Mouse (Mus musculus): Measurements from ENCODE around the gene Gm8020. TPM values are rescaled to one million over a fixed set of nuclear protein-coding genes. Genes with fewer than 3 reads are reported as not detected.
"Not testable (repeated sequence)": the region's sequence is repeated elsewhere in the genome, so short reads cannot be mapped to it uniquely, and the experiment has no call there.

The Gm8020 gene
- polyA plus RNA-seq (2016; fragmentation: Nextera tagmentation; extraction: Ambion mirVana): not detected in 2 replicates

DNA sequence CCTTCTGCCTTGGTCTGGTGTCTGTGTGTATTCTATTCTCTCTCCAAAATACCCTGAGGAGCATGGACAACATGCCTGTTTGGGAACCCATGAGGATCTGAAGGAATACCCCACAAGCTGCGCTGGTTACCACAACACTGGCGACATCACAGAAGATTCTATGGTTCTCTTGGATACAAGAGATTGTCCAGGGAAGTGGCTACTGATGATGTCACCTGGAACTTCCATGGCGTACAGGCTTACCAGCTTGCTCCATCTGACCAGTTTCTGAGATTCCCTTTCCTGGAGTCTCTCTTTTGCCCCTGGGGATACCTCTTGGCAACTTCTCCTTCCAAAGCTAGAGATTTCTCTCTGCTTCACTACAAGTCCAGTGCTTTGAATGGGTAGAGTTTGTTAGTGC, at the start of gene Gm8020:
Gm8020 (minus strand) TSS at position 101 of the 400 bp plus-strand sequence.
- H3K4me1 ChIP-seq; H3K27ac ChIP-seq; H3K27me3 ChIP-seq (ENCODE audit: poor library complexity, severe bottlenecking); H3K4me3 ChIP-seq; H3K9me3 ChIP-seq; H3K36me3 ChIP-seq (replicated peaks); DNase-seq (ENCODE audit: extremely low spot score, low spot score): not testable (repeated sequence)
- 93% methylated on average over 2 of the region's 3 CpGs for WGBS

DNA sequence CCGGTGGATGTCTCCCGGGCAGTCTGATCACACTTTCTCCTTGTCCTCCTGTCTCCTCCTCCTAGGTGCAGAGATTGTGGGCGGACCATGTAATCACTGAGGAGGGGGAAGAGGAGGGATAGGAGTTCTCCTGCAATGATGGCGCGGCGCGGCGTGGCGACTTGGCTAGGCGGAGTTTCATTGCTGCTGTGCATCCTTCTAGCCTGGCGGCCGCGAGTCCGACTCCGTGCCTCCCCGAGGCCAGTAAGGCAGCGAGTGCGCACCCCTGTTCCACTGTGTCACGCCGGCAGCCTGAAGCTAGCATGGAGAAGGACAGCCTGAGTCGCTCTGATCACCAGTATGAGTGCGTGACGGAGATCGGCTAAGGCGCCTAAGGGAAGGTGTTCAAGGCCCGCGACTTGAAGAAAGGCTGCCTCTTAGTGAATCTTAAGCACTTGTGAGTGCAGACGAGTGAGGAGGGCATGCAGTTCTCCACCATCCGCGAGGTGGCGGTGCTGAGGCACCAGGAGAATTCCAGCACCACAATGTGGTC, 41.1 kb upstream of the Gm8020 start:
- not testable (repeated sequence) for DNase-seq (ENCODE audit: extremely low spot score, low spot score); H3K36me3 ChIP-seq (replicated peaks); H3K27me3 ChIP-seq (ENCODE audit: poor library complexity, severe bottlenecking); H3K27ac ChIP-seq; H3K9me3 ChIP-seq; H3K4me1 ChIP-seq; H3K4me3 ChIP-seq
- WGBS: 14% methylated on average over 28 of the region's 31 CpGs

GRCm38 (mm10) chr14:42542316-42543169, 40.4 kb upstream of the Gm8020 start:
- H3K4me1 ChIP-seq; H3K27ac ChIP-seq; H3K4me3 ChIP-seq; H3K36me3 ChIP-seq (replicated peaks); H3K27me3 ChIP-seq (ENCODE audit: poor library complexity, severe bottlenecking); DNase-seq (ENCODE audit: extremely low spot score, low spot score); H3K9me3 ChIP-seq: not testable (repeated sequence)
- WGBS: 24% methylated on average over 21 of the region's 29 CpGs

DNA sequence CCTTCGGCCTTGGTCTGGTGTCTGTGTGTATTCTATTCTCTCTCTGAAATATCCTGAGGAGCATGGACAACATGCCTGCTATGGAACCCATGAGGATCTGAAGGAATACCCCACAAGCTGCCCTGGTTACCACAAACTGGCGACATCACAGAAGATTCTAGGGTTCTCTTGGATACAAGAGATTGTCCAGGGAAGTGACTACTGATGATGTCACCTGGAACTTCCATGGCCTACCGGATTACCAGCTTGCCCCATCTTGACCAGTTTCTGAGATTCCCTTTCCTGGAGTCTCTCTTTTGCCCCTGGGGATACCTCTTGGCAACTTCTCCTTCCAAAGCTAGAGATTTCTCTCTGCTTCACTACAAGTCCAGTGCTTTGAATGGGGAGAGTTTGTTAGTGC, 22.0 kb upstream of the Gm8020 start, which contains the start of gene Gm8024:
Gm8024 (minus strand) TSS at position 101 of the 400 bp plus-strand sequence.
- not testable (repeated sequence) for H3K4me1 ChIP-seq; H3K27ac ChIP-seq; H3K36me3 ChIP-seq (replicated peaks); H3K9me3 ChIP-seq; DNase-seq (ENCODE audit: extremely low spot score, low spot score); H3K4me3 ChIP-seq; H3K27me3 ChIP-seq (ENCODE audit: poor library complexity, severe bottlenecking)
- 96% methylated on average over 1 of the region's 3 CpGs for WGBS

GRCm38 (mm10) chr14:42463581-42463980, 38.6 kb downstream of the Gm8020 start, which contains the start of gene Gm8011:
Gene Gm8011 (plus strand): TSS chr14:42463881.
- not testable (repeated sequence) for H3K36me3 ChIP-seq (replicated peaks); H3K27me3 ChIP-seq (ENCODE audit: poor library complexity, severe bottlenecking); H3K27ac ChIP-seq; H3K4me3 ChIP-seq; H3K9me3 ChIP-seq; H3K4me1 ChIP-seq; DNase-seq (ENCODE audit: extremely low spot score, low spot score)
- 60% methylated on average over 2 of the region's 2 CpGs for WGBS

Other genes starting within 250 kb of the Gm8020 start
- gene Gm17026, start 242.3 kb downstream of the Gm8020 start, polyA plus RNA-seq (2016; fragmentation: Nextera tagmentation; extraction: Ambion mirVana): not detected in 2 replicates
- gene Gm9611, start 205.0 kb downstream of the Gm8020 start, polyA plus RNA-seq (2016; fragmentation: Nextera tagmentation; extraction: Ambion mirVana): not detected in 2 replicates
- not detected in 2 replicates for gene Gm7995, start 192.1 kb downstream of the Gm8020 start, polyA plus RNA-seq (2016; fragmentation: Nextera tagmentation; extraction: Ambion mirVana)
- gene Gm8005, start 62.7 kb downstream of the Gm8020 start, polyA plus RNA-seq (2016; fragmentation: Nextera tagmentation; extraction: Ambion mirVana): not detected in 2 replicates
- gene Gm8011, start 38.5 kb downstream of the Gm8020 start, polyA plus RNA-seq (2016; fragmentation: Nextera tagmentation; extraction: Ambion mirVana): not detected in 2 replicates
- not detected in 2 replicates for gene Gm8024, start 21.9 kb upstream of the Gm8020 start, polyA plus RNA-seq (2016; fragmentation: Nextera tagmentation; extraction: Ambion mirVana)
- not detected in 2 replicates for gene Gm17124, start 97.5 kb upstream of the Gm8020 start, polyA plus RNA-seq (2016; fragmentation: Nextera tagmentation; extraction: Ambion mirVana)
- not detected in 2 replicates for gene Gm3633, start 139.6 kb upstream of the Gm8020 start, polyA plus RNA-seq (2016; fragmentation: Nextera tagmentation; extraction: Ambion mirVana)
- gene Gm10378, start 153.6 kb upstream of the Gm8020 start, polyA plus RNA-seq (2016; fragmentation: Nextera tagmentation; extraction: Ambion mirVana): not detected in 2 replicates

All from forebrain, embryonic 10.5 days (tissue).